ENCODE assay signal across 13 mouse cellular contexts in genomic region chr14:61880514-61881259, GRCm38 (mm10).
DNase-seq lines count a peak whose midpoint lies in the region; ATAC-seq and TF ChIP-seq lines count a peak whose summit lies in the region.
"Had no signal": no experiment of that assay in that cellular context is flagged by ENCODE, and none has a peak within 500 bp of the region (broad histone marks: within the 10 kb centered on the region; RNA-seq: fewer than 3 reads in every experiment).

No protein-coding gene starts in this region.

- H3K4me3 ChIP-seq in gastrocnemius, adult 2 months: no peak overlapping the region
- no peak overlapping the region for H3K4me3 ChIP-seq in lung, embryonic 14.5 days (ENCODE audit: low read depth, low read length)
- H3K4me3 ChIP-seq in lung, adult 2 months (replicated peaks; ENCODE audit: extremely low read depth, low read depth, low read length): no peak overlapping the region
- no peak overlapping the region for H3K4me3 ChIP-seq in embryonic facial prominence, embryonic 11.5 days (ENCODE audit: low read depth, low read length)
- no peak overlapping the region for H3K4me3 ChIP-seq in myocyte
- H3K4me3 ChIP-seq in intestine, postnatal 0 days (ENCODE audit: low read depth, low read length): no peak overlapping the region
- H3K4me3 ChIP-seq: heart, embryonic 10.5 days; midbrain, embryonic 13.5 days had no signal

- TF ChIP-seq POLR2A in lung, adult 2 months (IDR thresholded peaks at IDR 0.05; ENCODE audit: borderline replicate concordance, extremely low read depth, low read depth, low read length): no peak
- TF ChIP-seq POLR2A in myocyte (IDR thresholded peaks at IDR 0.05; ENCODE audit: insufficient read length, low read depth): no peak

- 36% methylated on average over 9 of the region's 9 CpGs for WGBS in lung, embryonic 14.5 days
- 45% methylated on average over 9 of the region's 9 CpGs for WGBS in lung, adult 2 months
- 50% methylated on average over 9 of the region's 9 CpGs for WGBS in embryonic facial prominence, embryonic 11.5 days
- WGBS in intestine, postnatal 0 days: 57% methylated on average over 9 of the region's 9 CpGs

- no peaks in the 10 kb centered on the region for H3K36me3 ChIP-seq in lung, embryonic 14.5 days (ENCODE audit: insufficient read depth)
- H3K36me3 ChIP-seq in embryonic facial prominence, embryonic 11.5 days (replicated peaks; ENCODE audit: control insufficient read depth, insufficient read depth, low read depth, low read length): no peaks in the 10 kb centered on the region
- no peaks in the 10 kb centered on the region for H3K36me3 ChIP-seq in myocyte (ENCODE audit: control insufficient read depth, insufficient read depth)
- H3K36me3 ChIP-seq in intestine, postnatal 0 days (ENCODE audit: control insufficient read depth, insufficient read depth): no peaks in the 10 kb centered on the region
- H3K36me3 ChIP-seq: heart, embryonic 10.5 days; midbrain, embryonic 13.5 days had no signal

- H3K27me3 ChIP-seq in lung, embryonic 14.5 days (ENCODE audit: insufficient read depth, low read length): no peaks in the 10 kb centered on the region
- no peaks in the 10 kb centered on the region for H3K27me3 ChIP-seq in embryonic facial prominence, embryonic 11.5 days (ENCODE audit: control insufficient read depth, insufficient read depth, low read length)
- H3K27me3 ChIP-seq in myocyte (ENCODE audit: control insufficient read depth, insufficient read depth, insufficient read length): no peaks in the 10 kb centered on the region
- no peaks in the 10 kb centered on the region for H3K27me3 ChIP-seq in intestine, postnatal 0 days (replicated peaks; ENCODE audit: control insufficient read depth, insufficient read depth, low read length)
- H3K27me3 ChIP-seq: midbrain, embryonic 13.5 days had no signal

- no peak overlapping the region for H3K27ac ChIP-seq in gastrocnemius, adult 2 months
- H3K27ac ChIP-seq in lung, embryonic 14.5 days (ENCODE audit: low read depth): no peak overlapping the region
- no peak overlapping the region for H3K27ac ChIP-seq in embryonic facial prominence, embryonic 11.5 days (replicated peaks; ENCODE audit: low read depth, low read length)
- no peak overlapping the region for H3K27ac ChIP-seq in intestine, postnatal 0 days (ENCODE audit: low read depth, low read length)
- H3K27ac ChIP-seq: heart, embryonic 10.5 days; midbrain, embryonic 13.5 days had no signal

- H3K9ac ChIP-seq in lung, embryonic 14.5 days: no peak overlapping the region
- H3K9ac ChIP-seq in embryonic facial prominence, embryonic 11.5 days (replicated peaks; ENCODE audit: low read length): no peak overlapping the region
- H3K9ac ChIP-seq in intestine, postnatal 0 days (ENCODE audit: low read depth, low read length): no peak overlapping the region
- H3K9ac ChIP-seq: midbrain, embryonic 13.5 days had no signal

- no peak overlapping the region for H3K4me2 ChIP-seq in lung, embryonic 14.5 days
- H3K4me2 ChIP-seq in embryonic facial prominence, embryonic 11.5 days (ENCODE audit: low read depth, low read length): no peak overlapping the region
- H3K4me2 ChIP-seq in myocyte (ENCODE audit: low read depth): peak overlapping the region; percentile 80
- no peak overlapping the region for H3K4me2 ChIP-seq in intestine, postnatal 0 days (replicated peaks; ENCODE audit: low read depth)
- H3K4me2 ChIP-seq: midbrain, embryonic 13.5 days had no signal

- no peak overlapping the region for H3ac ChIP-seq in myocyte (ENCODE audit: control insufficient read depth, insufficient read length)

- intact Hi-C loops in gastrocnemius, adult 2 months (cut with DNase I): no loop called here

- no peaks in the 10 kb centered on the region for H3K4me1 ChIP-seq in lung, embryonic 14.5 days (ENCODE audit: insufficient read depth)
- H3K4me1 ChIP-seq in lung, adult 2 months (ENCODE audit: control insufficient read depth, insufficient read depth, low read length): no peaks in the 10 kb centered on the region
- no peaks in the 10 kb centered on the region for H3K4me1 ChIP-seq in embryonic facial prominence, embryonic 11.5 days (ENCODE audit: control insufficient read depth, insufficient read depth, low read length)
- no peaks in the 10 kb centered on the region for H3K4me1 ChIP-seq in intestine, postnatal 0 days (replicated peaks; ENCODE audit: control insufficient read depth, insufficient read depth, low read length)
- H3K4me1 ChIP-seq: heart, embryonic 10.5 days; midbrain, embryonic 13.5 days had no signal

- ATAC-seq in lung, embryonic 14.5 days (ENCODE audit: insufficient read depth): no peak
- ATAC-seq in embryonic facial prominence, embryonic 11.5 days (replicated peaks; ENCODE audit: insufficient number of reproducible peaks, low FRiP score, low TSS enrichment, low read depth): no peak
- no peak for ATAC-seq in intestine, postnatal 0 days
- ATAC-seq: intestine, embryonic 16.5 days; midbrain, embryonic 13.5 days had no signal

- H3K9me3 ChIP-seq in lung, embryonic 14.5 days (ENCODE audit: low read depth, low read length): no peaks in the 10 kb centered on the region
- H3K9me3 ChIP-seq in embryonic facial prominence, embryonic 11.5 days (replicated peaks; ENCODE audit: control insufficient read depth, low read length): no peaks in the 10 kb centered on the region
- H3K9me3 ChIP-seq in intestine, postnatal 0 days (ENCODE audit: control insufficient read depth): no peaks in the 10 kb centered on the region
- H3K9me3 ChIP-seq: heart, embryonic 10.5 days; midbrain, embryonic 13.5 days had no signal

- peak; percentile 15 for DNase-seq in gastrocnemius, postnatal 25 days
- DNase-seq in gastrocnemius, adult 2 months: no peak
- DNase-seq in lung, embryonic 14.5 days: peak; percentile 30
- no peak for DNase-seq in lung, adult 2 months
- peak; percentile 32 for DNase-seq in embryonic facial prominence, embryonic 11.5 days (ENCODE audit: low spot score)
- DNase-seq in thymus, postnatal 0 days (ENCODE audit: low spot score): no peak
- DNase-seq: cerebellum, adult 9-10 months; thymus, postnatal 4 days had no signal

- H3K79me2 ChIP-seq in myocyte (ENCODE audit: control insufficient read depth, insufficient read depth): no peaks in the 10 kb centered on the region

- TF ChIP-seq CTCF in gastrocnemius, adult 2 months (IDR thresholded peaks at IDR 0.05): no peak
- TF ChIP-seq CTCF in lung, embryonic 14.5 days (IDR thresholded peaks at IDR 0.05; ENCODE audit: low read depth): no peak
- TF ChIP-seq CTCF in lung, adult 2 months (IDR thresholded peaks at IDR 0.05; ENCODE audit: insufficient read depth, low read length): no peak
- no peak for TF ChIP-seq CTCF in intestine, postnatal 0 days (IDR thresholded peaks at IDR 0.05; ENCODE audit: low read depth)

TF ChIP-seq in myocyte, 11 proteins besides CTCF, POLR2A, EP300 and RAD21:
- no peak for TF ChIP-seq USF1 (IDR thresholded peaks at IDR 0.05; ENCODE audit: low read depth)
- peak in 1 of 3 experiments; percentile 19 for TF ChIP-seq MYOD1 (IDR thresholded peaks at IDR 0.05; ENCODE audit: control insufficient read depth in 1 of 3, insufficient read length in 2 of 3, low read depth in 2 of 3)
- no peak for TF ChIP-seq REST (IDR thresholded peaks at IDR 0.05; ENCODE audit: insufficient read depth, insufficient read length)
- TF ChIP-seq CEBPB (IDR thresholded peaks at IDR 0.05; ENCODE audit: insufficient read depth, poor library complexity, severe bottlenecking): 0 out of 2 replicates have a peak, but pooled peaks have one; percentile 40
TF ChIP-seq in myocyte: peak in this region for 2.

Comparison
In these comparisons a context has a peak if more than half of its experiments do, and no peak if none do; other contexts are left out.
1. DNase-seq: peak in gastrocnemius, postnatal 25 days (single experiment), lung, embryonic 14.5 days (single experiment) and embryonic facial prominence, embryonic 11.5 days (single experiment); none in gastrocnemius, adult 2 months (single experiment), lung, adult 2 months (single experiment) and thymus, postnatal 0 days (single experiment).